Mouse (Mus musculus) retina, embryonic 14.5 days (tissue): ENCODE results near the gene Tmem40.

Source experiments
- DNase-seq: peaks from one replicate; pipeline ENCODE4 v3.0.0-alpha.2; 2015; ENCODE audit warnings: low spot score

Tmem40 gene

GRCm38 (mm10) chr6:115761995-115762756 lies at the start of gene Tmem40:
Gene Tmem40 (minus strand): TSS chr6:115762410.
- peak; percentile 14 for DNase-seq

GRCm38 (mm10) chr6:115811606-115812005 lies 49.4 kb upstream of the Tmem40 start:
- DNase-seq = no peak

GRCm38 (mm10) chr6:115808488-115809231 lies 46.5 kb upstream of the Tmem40 start, which contains the start of gene Rpl32:
Gene Rpl32 (minus strand): TSS chr6:115808747.
- peak; percentile 96 for DNase-seq

GRCm38 (mm10) chr6:115808196-115808487 lies 45.9 kb upstream of the Tmem40 start:
- DNase-seq = peak; percentile 39

- DNase-seq = no peak
Measured at GRCm38 (mm10) chr6:115807464-115808195, 45.4 kb upstream of the Tmem40 start.

GRCm38 (mm10) chr6:115804432-115805192 lies 42.4 kb upstream of the Tmem40 start:
- no peak for DNase-seq

- peak; percentile 80 for DNase-seq
Measured at GRCm38 (mm10) chr6:115803541-115804382, 41.6 kb upstream of the Tmem40 start.

- no peak for DNase-seq
Measured at GRCm38 (mm10) chr6:115801811-115802210, 39.6 kb upstream of the Tmem40 start.

- DNase-seq = no peak
Measured at GRCm38 (mm10) chr6:115792691-115793215, 30.5 kb upstream of the Tmem40 start.

- no peak for DNase-seq
Measured at GRCm38 (mm10) chr6:115791842-115792686, 29.9 kb upstream of the Tmem40 start.

GRCm38 (mm10) chr6:115791016-115791415 lies 28.8 kb upstream of the Tmem40 start:
- no peak for DNase-seq

- DNase-seq = no peak
Measured at GRCm38 (mm10) chr6:115782781-115783180, 20.6 kb upstream of the Tmem40 start.

- DNase-seq = no peak
Measured at GRCm38 (mm10) chr6:115776363-115776762, 14.2 kb upstream of the Tmem40 start.

- no peak for DNase-seq
Measured at GRCm38 (mm10) chr6:115775838-115776237, 13.6 kb upstream of the Tmem40 start.

GRCm38 (mm10) chr6:115774501-115774921 lies 12.3 kb upstream of the Tmem40 start, which contains the start of gene Cand2:
Gene Cand2 (plus strand): TSS chr6:115774538.
- DNase-seq = peak; percentile 81

- peak; percentile 75 for DNase-seq
Measured at GRCm38 (mm10) chr6:115773966-115774413, 11.8 kb upstream of the Tmem40 start.

GRCm38 (mm10) chr6:115772604-115773003 lies 10.4 kb upstream of the Tmem40 start:
- DNase-seq = peak; percentile 56

GRCm38 (mm10) chr6:115772201-115772600 lies 10.0 kb upstream of the Tmem40 start:
- no peak for DNase-seq

GRCm38 (mm10) chr6:115770852-115771251 lies 8.6 kb upstream of the Tmem40 start:
- DNase-seq = no peak
